Mouse (Mus musculus) monocyte, adult 5-6 weeks (primary cell): Measurements from ENCODE around the gene Ly6c1. TPM values are rescaled to one million over a fixed set of nuclear protein-coding genes. Genes with fewer than 3 reads are reported as not detected.

Experiments
- total RNA-seq: library from RNA; stranded (forward); fragments of 200-1000, 200-491, 200-594 nt; gene quantifications from 3 replicates; pipeline ENCODE4 v1.2.3, GENCODE M21; 2017

Ly6c1 gene
- total RNA-seq, 1 experiment from 2014 or later = not detected

Other genes with a start within 250 kb of the Ly6c1 start
- gene Gml2, start 229.8 kb downstream of the Ly6c1 start, total RNA-seq = not detected in 3 replicates
- gene 2010109I03Rik, start 151.8 kb downstream of the Ly6c1 start, total RNA-seq = 0.29 to 0.85 TPM in 2 of 3 replicates, not detected in the other
- 97.1 to 147 TPM (median 103 TPM) in 3 replicates for gene Ly6i, start 65.4 kb downstream of the Ly6c1 start, total RNA-seq
- 22.8 to 39.4 TPM (median 23.5 TPM) in 3 replicates for gene Ly6a, start 50.8 kb downstream of the Ly6c1 start, total RNA-seq
- 64.9 to 239 TPM (median 82.4 TPM) in 3 replicates for gene Ly6c2, start 63.1 kb upstream of the Ly6c1 start, total RNA-seq
- not detected in 3 replicates for gene Ly6g, start 106.4 kb upstream of the Ly6c1 start, total RNA-seq
- gene BC025446, start 167.5 kb upstream of the Ly6c1 start, total RNA-seq = not detected in 3 replicates
- not detected in 3 replicates for gene Ly6f, start 219.6 kb upstream of the Ly6c1 start, total RNA-seq